8 mouse cellular contexts compared by ENCODE assay signal in genomic region chr13:55209649-55210192, GRCm38 (mm10). TPM values are rescaled to one million over a fixed set of nuclear protein-coding genes. Genes with fewer than 3 reads are reported as not detected.
A peak's percentile ranks its signal among the peaks of the same experiment; 100 is the strongest.
DNase-seq lines count a peak whose midpoint lies in the region; ATAC-seq lines count a peak whose summit lies in the region.

Gene Nsd1, plus strand, starts transcription at chr13:55209782.

- H3K9me3 ChIP-seq in forebrain, embryonic 13.5 days (replicated peaks), result no peaks in the 10 kb centered on the region
- no peaks in the 10 kb centered on the region for H3K9me3 ChIP-seq in midbrain, embryonic 14.5 days (ENCODE audit: control insufficient read depth, low read length)

- ATAC-seq in forebrain, embryonic 13.5 days, result peak; percentile 1; the same call in 1 of the 2 replicates
- peak; percentile 25; the same call in 1 of the 2 replicates for ATAC-seq in midbrain, embryonic 14.5 days (ENCODE audit: low FRiP score, low TSS enrichment)

- peaks cover 16% of the 10 kb centered on the region for H3K36me3 ChIP-seq in forebrain, embryonic 13.5 days (ENCODE audit: poor library complexity, severe bottlenecking)
- peaks cover 15% of the 10 kb centered on the region for H3K36me3 ChIP-seq in midbrain, embryonic 14.5 days (ENCODE audit: control insufficient read depth, insufficient read depth, low read length)

- H3K4me2 ChIP-seq in forebrain, embryonic 13.5 days, result peak within 1 kb of the TSS; percentile 88
- peak within 1 kb of the TSS; percentile 90 for H3K4me2 ChIP-seq in midbrain, embryonic 14.5 days (ENCODE audit: low read length)

- peak; percentile 65 for DNase-seq in cerebellum, adult 9-10 months
- DNase-seq in cerebellum, adult 18-20 months, result no peak
- peak; percentile 40 for DNase-seq in WW6 (ENCODE audit: low read depth, low spot score)
- no peak for DNase-seq in heart, postnatal 25 days (ENCODE audit: low spot score)
- DNase-seq in left cerebral cortex, postnatal 14 days (ENCODE audit: low spot score in 2 of 2), result no peak
- peak; percentile 41 for DNase-seq in midbrain, embryonic 14.5 days
- DNase-seq in cerebellum, postnatal 14 days, result no peak

- peak within 1 kb of the TSS; percentile 98 for H3K27ac ChIP-seq in forebrain, embryonic 13.5 days
- peak within 1 kb of the TSS; percentile 97 for H3K27ac ChIP-seq in midbrain, embryonic 14.5 days (replicated peaks; ENCODE audit: low read depth, low read length)

- peak within 1 kb of the TSS; percentile 82 for H3K4me3 ChIP-seq in forebrain, embryonic 13.5 days
- peak within 1 kb of the TSS; percentile 79 for H3K4me3 ChIP-seq in midbrain, embryonic 14.5 days (replicated peaks; ENCODE audit: low read depth, low read length)

- H3K4me1 ChIP-seq in forebrain, embryonic 13.5 days, result peaks cover 37% of the 10 kb centered on the region
- H3K4me1 ChIP-seq in midbrain, embryonic 14.5 days (ENCODE audit: control insufficient read depth, insufficient read depth, low read length), result peaks cover 27% of the 10 kb centered on the region

- WGBS in forebrain, embryonic 13.5 days, result 21% methylated on average over 31 of the region's 31 CpGs
- WGBS in midbrain, embryonic 14.5 days, result 15% methylated on average over 31 of the region's 31 CpGs

- H3K27me3 ChIP-seq in forebrain, embryonic 13.5 days, result no peaks in the 10 kb centered on the region
- no peaks in the 10 kb centered on the region for H3K27me3 ChIP-seq in midbrain, embryonic 14.5 days (ENCODE audit: control insufficient read depth, insufficient read depth, low read length)

- intact Hi-C loops in heart, postnatal 25 days (cut with DNase I), result loop anchor here (2.0 to 5.0 kb wide), 2 partner anchors 17 to 48 kb away; no protein-coding TSS in a partner anchor
- intact Hi-C loops in left cerebral cortex, postnatal 14 days (cut with DNase I), result no loop called here

- H3K9ac ChIP-seq in forebrain, embryonic 13.5 days, result peak within 1 kb of the TSS; percentile 98
- H3K9ac ChIP-seq in midbrain, embryonic 14.5 days (replicated peaks; ENCODE audit: low read length), result peak within 1 kb of the TSS; percentile 94

RNA-seq across cellular contexts. Expression of gene Nsd1, which starts in this region (rescaled TPM):
- polyA plus RNA-seq in forebrain, embryonic 13.5 days (2015; fragmentation: Nextera tagmentation; extraction: Ambion mirVana), result 70.7 and 77.2 TPM in 2 replicates
- total RNA-seq in heart, postnatal 25 days (2021), result 10 to 100 TPM; 59.1 to 65.4 TPM
- 100 to 1,000 TPM; 135 to 140 TPM for total RNA-seq in left cerebral cortex, postnatal 14 days (2021)
- polyA plus RNA-seq in midbrain, embryonic 14.5 days (2014; fragmentation: Nextera tagmentation; extraction: Ambion mirVana), result 72.6 and 76.6 TPM in 2 replicates

Comparison
In these comparisons a context has a peak if more than half of its experiments do, and no peak if none do; other contexts are left out.
1. DNase-seq: peak in cerebellum, adult 9-10 months (single experiment), WW6 (single experiment) and midbrain, embryonic 14.5 days (single experiment); none in cerebellum, adult 18-20 months (0 of 2), heart, postnatal 25 days (single experiment), left cerebral cortex, postnatal 14 days (0 of 2) and cerebellum, postnatal 14 days (0 of 2).